Mouse (Mus musculus): ENCODE measurements around the gene Shtn1. TPM values are rescaled to one million over a fixed set of nuclear protein-coding genes. Genes with fewer than 3 reads are reported as not detected.

Gene Shtn1
- 2.8 and 2.9 TPM in 2 replicates for polyA plus RNA-seq (2021; fragmentation: Nextera tagmentation)
- long read RNA-seq, experiment 1, partial matches to known transcripts = 9 of 11 reads
- long read RNA-seq, experiment 1, other reads (novel, unspliced or antisense) = 1 of 11 reads
- long read RNA-seq, experiment 2, transcript Shtn1-202 (15 exons, 3,769 nt) = major isoform, 23 of 43 reads
- long read RNA-seq, experiment 2, partial matches to known transcripts = 10 of 43 reads
- long read RNA-seq, experiment 2, other reads (novel, unspliced or antisense) = 6 of 43 reads

DNA sequence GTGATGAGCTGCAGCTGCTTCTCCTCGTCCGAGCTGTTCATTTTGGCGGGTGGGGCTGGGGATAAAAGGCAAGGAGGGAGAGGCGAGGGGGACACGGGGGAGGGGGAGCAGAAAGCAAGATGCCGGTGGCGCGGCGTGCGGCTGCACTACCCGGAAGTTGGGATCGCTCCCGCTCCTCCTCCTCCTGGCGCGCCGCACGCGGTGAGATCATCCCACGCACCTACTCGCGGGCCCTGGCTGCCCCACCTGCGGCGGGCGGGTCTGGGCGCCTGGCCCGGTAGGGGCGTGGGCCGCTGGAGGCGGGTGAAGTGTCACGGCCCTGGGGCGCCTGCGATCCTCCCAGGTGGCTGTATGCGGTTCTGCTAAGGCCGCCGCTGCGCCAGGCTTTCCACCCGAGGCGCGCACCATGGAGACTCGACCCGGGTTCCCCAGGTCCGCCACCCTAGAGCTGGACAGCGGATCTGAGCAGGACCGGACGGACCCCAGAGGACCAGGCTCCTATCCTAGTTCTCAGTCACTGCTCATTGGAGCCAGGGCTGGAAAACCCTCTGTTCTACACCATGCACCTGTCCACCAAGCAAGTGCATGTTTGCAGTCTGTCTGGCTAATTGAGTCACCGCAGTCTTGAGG, at the start of gene Shtn1:
Shtn1 (minus strand) TSS at position 629 of the 630 bp plus-strand sequence.

DNA sequence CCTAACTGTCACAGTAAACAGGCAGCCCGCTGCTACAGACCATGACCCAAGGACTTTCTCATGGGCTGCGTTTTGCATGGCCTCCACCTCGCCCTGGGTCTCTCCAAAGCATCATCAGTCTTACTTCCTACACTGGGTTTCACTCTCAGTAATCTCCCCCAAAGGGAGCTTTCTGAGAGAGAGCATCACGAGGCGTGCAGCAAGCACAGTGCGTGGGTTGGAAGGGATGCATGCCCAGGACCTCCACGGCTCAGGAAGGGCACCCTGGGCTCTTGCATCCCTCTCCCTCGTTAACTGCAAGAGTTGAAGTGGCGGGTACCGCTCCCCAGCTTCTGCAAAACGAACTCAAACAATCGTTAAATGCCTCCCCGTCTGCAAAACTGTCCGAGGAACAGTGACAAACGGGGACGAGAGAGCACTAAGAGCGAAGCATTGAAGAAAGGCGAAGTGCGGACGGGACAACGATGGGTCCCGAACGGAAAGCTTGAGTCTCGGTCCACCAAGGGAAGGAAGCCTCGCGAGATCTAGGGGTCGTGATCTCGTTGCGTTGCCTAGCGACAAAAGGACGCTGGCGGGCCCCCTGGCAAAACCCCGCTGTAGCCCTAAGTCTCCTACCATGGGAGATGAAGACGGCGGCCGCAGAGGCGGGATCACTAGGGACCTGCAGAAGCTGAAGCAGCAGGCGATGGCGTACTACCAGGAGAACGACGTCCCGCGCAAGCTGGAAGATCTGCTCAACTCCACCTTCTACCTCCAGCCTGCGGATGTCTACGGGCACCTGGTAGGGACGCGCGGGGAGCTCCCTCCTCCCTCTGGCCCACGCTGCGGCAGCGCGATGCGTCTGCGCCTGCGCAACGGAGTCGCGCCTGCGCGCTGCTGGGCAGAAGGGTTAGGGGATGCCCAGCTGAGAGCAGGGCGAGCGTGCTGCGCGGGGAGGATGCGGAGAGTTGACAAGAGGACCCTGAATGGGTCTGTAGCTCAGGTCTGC, 132.8 kb downstream of the Shtn1 start, which contains the start of the genes Eno4 and Hspa12a:
Eno4 (plus strand) TSS at position 585 of the 988 bp plus-strand sequence.
Hspa12a (minus strand) TSS at position 814 of the 988 bp plus-strand sequence.

Other genes with a start within 250 kb of the Shtn1 start
- gene Eno4, start 132.7 kb downstream of the Shtn1 start, polyA plus RNA-seq (2021; fragmentation: Nextera tagmentation) = 0.73 and 1.8 TPM in 2 replicates
- gene Hspa12a, start 132.4 kb downstream of the Shtn1 start, polyA plus RNA-seq (2021; fragmentation: Nextera tagmentation) = 35.5 and 42.7 TPM in 2 replicates
- 0.14 TPM in 1 of 2 replicates, not detected in the other for gene Vax1, start 94.0 kb upstream of the Shtn1 start, polyA plus RNA-seq (2021; fragmentation: Nextera tagmentation)
- gene Kcnk18, start 143.1 kb upstream of the Shtn1 start, polyA plus RNA-seq (2021; fragmentation: Nextera tagmentation) = not detected in 2 replicates
- 2.9 and 6.4 TPM in 2 replicates for gene Slc18a2, start 184.8 kb upstream of the Shtn1 start, polyA plus RNA-seq (2021; fragmentation: Nextera tagmentation)
- 12.8 and 13.8 TPM in 2 replicates for gene Rps12-ps3, start 246.2 kb upstream of the Shtn1 start, polyA plus RNA-seq (2021; fragmentation: Nextera tagmentation)